ENCODE assay signal across 11 mouse cellular contexts in the genomic region with DNA sequence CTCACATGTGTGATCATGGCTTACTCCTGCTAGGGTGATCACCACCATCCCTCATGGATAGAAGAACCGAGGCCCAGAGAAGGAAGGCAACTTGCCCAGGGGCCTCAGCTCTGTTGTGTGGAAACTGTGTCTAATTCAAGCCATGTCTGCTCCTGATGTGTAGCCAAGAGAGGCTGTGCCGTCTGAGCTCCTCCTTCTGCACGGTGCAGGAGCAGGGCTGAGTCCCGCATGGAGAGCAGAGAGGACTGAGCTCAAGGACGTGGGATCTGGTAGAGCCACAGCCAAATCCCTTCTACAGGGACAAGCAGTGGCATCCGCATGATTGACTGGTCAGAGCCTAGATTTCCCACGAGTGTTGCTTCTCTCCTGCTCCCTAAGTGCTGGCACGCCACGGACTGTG.
DNase-seq lines count a peak whose midpoint lies in the region; ATAC-seq and TF ChIP-seq lines count a peak whose summit lies in the region.
"Had no signal": no experiment of that assay in that cellular context is flagged by ENCODE, and none has a peak within 500 bp of the region (broad histone marks: within the 10 kb centered on the region; RNA-seq: fewer than 3 reads in every experiment).

No protein-coding gene starts in this region.

- peak overlapping the region; percentile 91 for H3K27ac ChIP-seq in left cerebral cortex, adult 2 months
- H3K27ac ChIP-seq in cortical plate, adult 2 months (ENCODE audit: insufficient read depth, low read length), result peak overlapping the region; percentile 52
- no peak overlapping the region for H3K27ac ChIP-seq in forebrain, embryonic 16.5 days (ENCODE audit: low read length)
- H3K27ac ChIP-seq in midbrain, embryonic 13.5 days, result peak overlapping the region; percentile 87
- H3K27ac ChIP-seq: neural tube, embryonic 12.5 days had no signal

- no peak overlapping the region for H3K9ac ChIP-seq in forebrain, embryonic 16.5 days (replicated peaks; ENCODE audit: low read depth, low read length)
- H3K9ac ChIP-seq in midbrain, embryonic 13.5 days (replicated peaks), result 0 out of 2 replicates have a peak overlapping the region, but pooled peaks have one; percentile 30
- H3K9ac ChIP-seq: heart, embryonic 12.5 days; neural tube, embryonic 12.5 days had no signal

- no peak for TF ChIP-seq CTCF in left cerebral cortex, adult 2 months (IDR thresholded peaks at IDR 0.05)
- no peak for TF ChIP-seq CTCF in cortical plate, adult 2 months (IDR thresholded peaks at IDR 0.05; ENCODE audit: extremely low read depth, insufficient read depth, low read length)

- no peak overlapping the region for H3K4me3 ChIP-seq in left cerebral cortex, adult 2 months
- H3K4me3 ChIP-seq in cortical plate, adult 2 months (ENCODE audit: insufficient read depth, low read length), result no peak overlapping the region
- H3K4me3 ChIP-seq in forebrain, embryonic 16.5 days (replicated peaks; ENCODE audit: low read length), result no peak overlapping the region
- H3K4me3 ChIP-seq in midbrain, embryonic 13.5 days (replicated peaks), result no peak overlapping the region
- H3K4me3 ChIP-seq: erythroblast, embryonic 14.5 days; heart, embryonic 12.5 days; neural tube, embryonic 12.5 days had no signal

- WGBS in forebrain, embryonic 16.5 days, result 59% methylated on average over 9 of the region's 9 CpGs
- 76% methylated on average over 9 of the region's 9 CpGs for WGBS in midbrain, embryonic 13.5 days

- peak; percentile 34; the same call in 1 of the 2 replicates for ATAC-seq in forebrain, embryonic 16.5 days
- ATAC-seq in midbrain, embryonic 13.5 days, result peak; percentile 41

- TF ChIP-seq POLR2A in cortical plate, adult 2 months (IDR thresholded peaks at IDR 0.05; ENCODE audit: extremely low read depth, insufficient read depth, low read length), result no peak

- H3K4me2 ChIP-seq in forebrain, embryonic 16.5 days (ENCODE audit: low read length), result no peak overlapping the region
- no peak overlapping the region for H3K4me2 ChIP-seq in midbrain, embryonic 13.5 days (replicated peaks)
- H3K4me2 ChIP-seq: heart, embryonic 12.5 days; neural tube, embryonic 12.5 days had no signal

- intact Hi-C loops in left cerebral cortex, adult 2 months (cut with DNase I), result no loop called here

- peaks cover 2% of the 10 kb centered on the region; the same call in 1 of the 2 replicates for H3K36me3 ChIP-seq in forebrain, embryonic 16.5 days (ENCODE audit: control insufficient read depth, insufficient read depth)
- peaks cover 11% of the 10 kb centered on the region for H3K36me3 ChIP-seq in midbrain, embryonic 13.5 days

- DNase-seq in left cerebral cortex, adult 2 months (ENCODE audit: extremely low spot score in 1 of 2, low spot score in 2 of 2), result no peak
- no peak for DNase-seq in left cerebral cortex, adult 11 months (ENCODE audit: low spot score)
- DNase-seq in urinary bladder, postnatal 4 days (ENCODE audit: low spot score in 2 of 2), result no peak
- no peak for DNase-seq in embryo, embryonic 10 days (ENCODE audit: low spot score)
- DNase-seq: kidney, adult 9 months had no signal

- no peaks in the 10 kb centered on the region for H3K9me3 ChIP-seq in forebrain, embryonic 16.5 days (ENCODE audit: control insufficient read depth, low read length)
- H3K9me3 ChIP-seq in midbrain, embryonic 13.5 days, result no peaks in the 10 kb centered on the region
- H3K9me3 ChIP-seq: heart, embryonic 12.5 days; neural tube, embryonic 12.5 days had no signal

- no peaks in the 10 kb centered on the region for H3K27me3 ChIP-seq in forebrain, embryonic 16.5 days (replicated peaks; ENCODE audit: control insufficient read depth, insufficient read depth, low read length)
- H3K27me3 ChIP-seq in midbrain, embryonic 13.5 days, result no peaks in the 10 kb centered on the region
- H3K27me3 ChIP-seq: heart, embryonic 12.5 days; neural tube, embryonic 12.5 days had no signal

- H3K4me1 ChIP-seq in cortical plate, adult 2 months (ENCODE audit: control insufficient read depth, insufficient read depth, low read length), result peaks cover 19% of the 10 kb centered on the region
- H3K4me1 ChIP-seq in forebrain, embryonic 16.5 days (replicated peaks; ENCODE audit: control insufficient read depth, insufficient read depth, low read length), result peaks cover 42% of the 10 kb centered on the region
- H3K4me1 ChIP-seq in midbrain, embryonic 13.5 days (replicated peaks), result peaks cover 73% of the 10 kb centered on the region
